Mouse (Mus musculus): ENCODE results near the gene Gm21663. TPM values are rescaled to one million over a fixed set of nuclear protein-coding genes. Genes with fewer than 3 reads are reported as not detected.

Gene Gm21663
- total and polyA plus RNA-seq, 3 experiments, result not detected

- H3K36me3 ChIP-seq (replicated peaks), result no peaks in the 10 kb centered on the region
- peaks cover 8% of the 10 kb centered on the region for H3K9me3 ChIP-seq (replicated peaks)
- no peak for ATAC-seq (ENCODE audit: extremely low read depth, insufficient number of reproducible peaks, low FRiP score, poor library complexity, severe bottlenecking)
Observed at GRCm38 (mm10) chr5:25889746-25890382, 52.3 kb downstream of the Gm21663 start.

GRCm38 (mm10) chr5:25886708-25887107 is 55.5 kb downstream of the Gm21663 start:
- no peak for TF ChIP-seq GATA2 (IDR thresholded peaks at IDR 0.05; ENCODE audit: borderline replicate concordance, low read depth, low read length)
- TF ChIP-seq GATA1 (IDR thresholded peaks at IDR 0.05; ENCODE audit: borderline replicate concordance, low read length), result no peak
- no peak for TF ChIP-seq POLR2AphosphoS5 (IDR thresholded peaks at IDR 0.05; ENCODE audit: insufficient replicate concordance, low read depth, low read length)
- TF ChIP-seq TAL1 (conservative IDR thresholded peaks at IDR 0.05; ENCODE audit: low read depth, low read length), result no peak
- TF ChIP-seq CTCF (IDR thresholded peaks at IDR 0.05; ENCODE audit: low read depth, low read length), result no peak
- Histone ChIP-seq H3K4me1 (ENCODE audit: insufficient read depth, low read depth, low read length) (no peaks in the 10 kb centered on the region), H3K36me3 (replicated peaks) (no peaks in the 10 kb centered on the region), H3K4me3 (ENCODE audit: low read depth, low read length) (no peak overlapping the region), H3K27me3 (ENCODE audit: insufficient read depth, low read length) (peaks cover 20% of the 10 kb centered on the region), H3K9me3 (replicated peaks) (peaks cover 9% of the 10 kb centered on the region)
- no peak for DNase-seq (ENCODE audit: low spot score)
- ATAC-seq (ENCODE audit: extremely low read depth, insufficient number of reproducible peaks, low FRiP score, poor library complexity, severe bottlenecking), result no peak

More at GRCm38 (mm10) chr5:25889746-25890382, 52.3 kb downstream of the Gm21663 start:
- TF ChIP-seq GATA1 (IDR thresholded peaks at IDR 0.05; ENCODE audit: borderline replicate concordance, low read length), result no peak
- no peak for TF ChIP-seq CTCF (IDR thresholded peaks at IDR 0.05; ENCODE audit: low read depth, low read length)
- no peak for TF ChIP-seq GATA2 (IDR thresholded peaks at IDR 0.05; ENCODE audit: borderline replicate concordance, low read depth, low read length)
- no peak for TF ChIP-seq POLR2AphosphoS5 (IDR thresholded peaks at IDR 0.05; ENCODE audit: insufficient replicate concordance, low read depth, low read length)
- TF ChIP-seq TAL1 (conservative IDR thresholded peaks at IDR 0.05; ENCODE audit: low read depth, low read length), result no peak
- H3K27me3 ChIP-seq (ENCODE audit: insufficient read depth, low read length), result peaks cover 19% of the 10 kb centered on the region
- no peak for DNase-seq (ENCODE audit: low spot score)
- no peak overlapping the region for H3K4me3 ChIP-seq (ENCODE audit: low read depth, low read length)
- H3K4me1 ChIP-seq (ENCODE audit: insufficient read depth, low read depth, low read length), result no peaks in the 10 kb centered on the region

Other genes with a start within 250 kb of the Gm21663 start
- 36.2 and 37.0 TPM in 2 replicates for gene Xrcc2, start 236.6 kb downstream of the Gm21663 start, total RNA-seq (2014; fragmentation: Nextera tagmentation)
- gene Xrcc2, start 236.6 kb downstream of the Gm21663 start, total RNA-seq (2017), result 23.6 and 28.6 TPM in 2 replicates
- gene Xrcc2, start 236.6 kb downstream of the Gm21663 start, polyA plus RNA-seq (2012), result 11.3 and 16.1 TPM in 2 replicates
- 13.5 and 14.5 TPM in 2 replicates for gene Actr3b, start 182.4 kb downstream of the Gm21663 start, total RNA-seq (2014; fragmentation: Nextera tagmentation)
- 7.7 and 8.3 TPM in 2 replicates for gene Actr3b, start 182.4 kb downstream of the Gm21663 start, total RNA-seq (2017)
- gene Actr3b, start 182.4 kb downstream of the Gm21663 start, polyA plus RNA-seq (2012), result 5.6 and 7.5 TPM in 2 replicates
- gene Gm21671, start 12.0 kb upstream of the Gm21663 start, total RNA-seq (2014; fragmentation: Nextera tagmentation), result not detected in 2 replicates
- gene Gm21671, start 12.0 kb upstream of the Gm21663 start, total RNA-seq (2017), result 0.16 TPM in 1 of 2 replicates, not detected in the other
- not detected in 2 replicates for gene Gm21671, start 12.0 kb upstream of the Gm21663 start, polyA plus RNA-seq (2012)
- gene Gm21680, start 30.3 kb upstream of the Gm21663 start, total RNA-seq (2014; fragmentation: Nextera tagmentation), result 1.2 TPM in 1 of 2 replicates, not detected in the other
- gene Gm21680, start 30.3 kb upstream of the Gm21663 start, total RNA-seq (2017), result 0.06 TPM in 1 of 2 replicates, not detected in the other
- not detected in 2 replicates for gene Gm21680, start 30.3 kb upstream of the Gm21663 start, polyA plus RNA-seq (2012)
- gene Gm21698, start 46.3 kb upstream of the Gm21663 start, total RNA-seq (2014; fragmentation: Nextera tagmentation), result not detected in 2 replicates
- 0.22 TPM in 1 of 2 replicates, not detected in the other for gene Gm21698, start 46.3 kb upstream of the Gm21663 start, total RNA-seq (2017)
- gene Gm21698, start 46.3 kb upstream of the Gm21663 start, polyA plus RNA-seq (2012), result not detected in 2 replicates
- not detected in 2 replicates for gene Gm1979, start 62.4 kb upstream of the Gm21663 start, total RNA-seq (2014; fragmentation: Nextera tagmentation)
- 0.05 TPM in 1 of 2 replicates, not detected in the other for gene Gm1979, start 62.4 kb upstream of the Gm21663 start, total RNA-seq (2017)
- not detected in 2 replicates for gene Gm1979, start 62.4 kb upstream of the Gm21663 start, polyA plus RNA-seq (2012)
- not detected in 2 replicates for gene Gm5862, start 80.5 kb upstream of the Gm21663 start, total RNA-seq (2014; fragmentation: Nextera tagmentation)
- not detected in 2 replicates for gene Gm5862, start 80.5 kb upstream of the Gm21663 start, total RNA-seq (2017)
- not detected in 2 replicates for gene Gm5862, start 80.5 kb upstream of the Gm21663 start, polyA plus RNA-seq (2012)
- not detected in 2 replicates for gene Speer4a, start 97.2 kb upstream of the Gm21663 start, total RNA-seq (2014; fragmentation: Nextera tagmentation)
- 0.27 TPM in 1 of 2 replicates, not detected in the other for gene Speer4a, start 97.2 kb upstream of the Gm21663 start, total RNA-seq (2017)
- gene Speer4a, start 97.2 kb upstream of the Gm21663 start, polyA plus RNA-seq (2012), result not detected in 2 replicates
- gene Gm7347, start 116.2 kb upstream of the Gm21663 start, total RNA-seq (2014; fragmentation: Nextera tagmentation), result not detected in 2 replicates
- gene Gm7347, start 116.2 kb upstream of the Gm21663 start, total RNA-seq (2017), result 0.22 TPM in 1 of 2 replicates, not detected in the other
- gene Gm7347, start 116.2 kb upstream of the Gm21663 start, polyA plus RNA-seq (2012), result not detected in 2 replicates
- not detected in 2 replicates for gene Gm10471, start 146.9 kb upstream of the Gm21663 start, total RNA-seq (2014; fragmentation: Nextera tagmentation)
- 0.12 and 0.16 TPM in 2 replicates for gene Gm10471, start 146.9 kb upstream of the Gm21663 start, total RNA-seq (2017)
- gene Gm10471, start 146.9 kb upstream of the Gm21663 start, polyA plus RNA-seq (2012), result not detected in 2 replicates
- not detected in 2 replicates for gene 5031410I06Rik, start 163.0 kb upstream of the Gm21663 start, total RNA-seq (2014; fragmentation: Nextera tagmentation)
- 0.33 and 0.46 TPM in 2 replicates for gene 5031410I06Rik, start 163.0 kb upstream of the Gm21663 start, total RNA-seq (2017)
- gene 5031410I06Rik, start 163.0 kb upstream of the Gm21663 start, polyA plus RNA-seq (2012), result not detected in 2 replicates
- gene Gm10220, start 179.0 kb upstream of the Gm21663 start, total RNA-seq (2014; fragmentation: Nextera tagmentation), result not detected in 2 replicates
- 0.12 and 0.33 TPM in 2 replicates for gene Gm10220, start 179.0 kb upstream of the Gm21663 start, total RNA-seq (2017)
- not detected in 2 replicates for gene Gm10220, start 179.0 kb upstream of the Gm21663 start, polyA plus RNA-seq (2012)